Mouse (Mus musculus) stomach, embryonic 16.5 days (tissue): ENCODE results near the gene Gstp2. TPM values are rescaled to one million over a fixed set of nuclear protein-coding genes. Genes with fewer than 3 reads are reported as not detected.

Experiments used
- ATAC-seq: fragments of 200-750 bp; cut with Nextera tagmentation; 2 replicates; pipeline ENCODE4 v1.8.0; 2017; ENCODE audit warnings: moderate number of reproducible peaks, moderate TSS enrichment; ENCODE audit not compliant: insufficient read depth, low FRiP score
- H3K27ac ChIP-seq: fragments of 300-500 bp; sonication (generic); 2 replicates; pipeline ENCODE4 v1.5.1; 2014; ENCODE audit warnings: low read length
- H3K27me3 ChIP-seq: fragments of 300-500 bp; sonication (generic); 2 replicates; pipeline ENCODE4 v1.6.1; 2014; ENCODE audit warnings: low read length, control low read depth, mixed read lengths; ENCODE audit not compliant: control insufficient read depth, insufficient read depth
- H3K36me3 ChIP-seq: fragments of 300-500 bp; sonication (generic); 2 replicates; pipeline ENCODE4 v1.6.1; 2014; ENCODE audit warnings: low read length; ENCODE audit not compliant: control insufficient read depth, insufficient read depth
- H3K4me1 ChIP-seq: fragments of 300-500 bp; sonication (generic); 2 replicates; pipeline ENCODE4 v1.6.1; 2014; ENCODE audit warnings: low read length, control low read depth, mixed read lengths; ENCODE audit not compliant: control insufficient read depth, insufficient read depth
- H3K4me2 ChIP-seq: fragments of 300-500 bp; sonication (generic); 2 replicates; pipeline ENCODE4 v1.6.1; 2014; ENCODE audit warnings: low read depth, low read length, mixed read lengths
- H3K4me3 ChIP-seq: fragments of 300-500 bp; sonication (generic); replicated peaks from 2 replicates; pipeline ENCODE4 v1.5.1; 2014; ENCODE audit warnings: mild to moderate bottlenecking, low read length
- H3K9ac ChIP-seq: fragments of 300-500 bp; sonication (generic); 2 replicates; pipeline ENCODE4 v1.6.1; 2014; ENCODE audit warnings: low read length
- H3K9me3 ChIP-seq: fragments of 300-500 bp; sonication (generic); replicated peaks from 2 replicates; pipeline ENCODE4 v1.6.1; 2016; ENCODE audit warnings: low read length, control low read depth; ENCODE audit not compliant: control insufficient read depth
- whole genome bisulfite sequencing: fragments of 180-500 bp; shearing (Covaris S2); extraction: QIAGEN DNeasy Blood & Tissue Kit; methylation state at CpG from one replicate; pipeline ENCODE4 v1.1.7; 2014; 5-methylcytosine and 5-hydroxymethylcytosine counted together
- polyA plus RNA-seq: library from polyadenylated mRNA; unstranded; fragments of >200 nt; fragmentation: Nextera tagmentation; extraction: Ambion mirVana; gene quantifications from 2 replicates; pipeline ENCODE4 v1.2.1, GENCODE M21; 2015

The Gstp2 gene
- polyA plus RNA-seq, 1 experiment from 2014 or later: 28.7 TPM

DNA sequence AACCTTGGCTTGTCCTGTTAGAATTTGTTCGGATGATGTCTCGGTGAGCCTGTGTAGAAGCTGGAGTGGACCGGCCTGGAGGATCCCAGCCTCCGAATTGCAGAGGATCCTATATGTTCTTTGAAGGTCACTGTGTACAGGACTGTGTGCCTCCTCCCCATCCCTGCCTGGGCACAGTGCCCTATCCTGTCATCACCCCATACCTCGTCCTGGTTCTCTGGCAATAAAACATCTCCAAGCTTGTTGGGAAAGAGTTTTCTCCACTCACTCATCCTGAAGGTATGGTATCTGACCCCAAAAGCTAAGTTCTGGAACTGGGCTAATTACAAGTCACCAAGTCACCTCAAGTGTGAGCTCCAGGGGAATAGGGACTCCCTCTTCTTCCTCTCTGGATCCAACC lies 41.3 kb upstream of the Gstp2 start:
- H3K27ac ChIP-seq: no peak overlapping the region
- ATAC-seq: no peak
- H3K36me3 ChIP-seq: no peaks in the 10 kb centered on the region
- H3K27me3 ChIP-seq: no peaks in the 10 kb centered on the region
- no peak overlapping the region for H3K9ac ChIP-seq
- no peak overlapping the region for H3K4me3 ChIP-seq
- no peaks in the 10 kb centered on the region for H3K9me3 ChIP-seq
- no peak overlapping the region for H3K4me2 ChIP-seq
- H3K4me1 ChIP-seq: no peaks in the 10 kb centered on the region
- WGBS: 86% methylated on average over 5 of the region's 5 CpGs

DNA sequence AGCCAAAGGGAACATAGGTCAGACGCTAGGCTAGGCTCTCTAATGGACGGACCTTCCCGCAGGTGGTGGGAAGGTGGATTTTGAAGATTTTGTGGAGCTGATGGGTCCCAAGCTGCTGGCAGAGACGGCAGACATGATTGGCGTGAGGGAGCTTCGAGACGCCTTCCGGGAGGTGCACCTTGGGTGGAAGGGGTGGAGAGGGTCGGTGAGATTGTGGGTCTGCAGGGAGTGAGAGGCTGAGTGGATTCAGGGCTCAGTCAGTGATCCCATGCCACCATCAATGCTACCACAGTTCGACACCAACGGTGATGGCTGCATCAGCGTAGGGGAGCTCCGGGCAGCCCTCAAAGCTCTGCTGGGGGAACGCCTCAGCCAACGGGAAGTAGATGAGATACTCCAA lies 40.3 kb upstream of the Gstp2 start:
- Histone ChIP-seq H3K36me3 (no peaks in the 10 kb centered on the region), H3K27me3 (no peaks in the 10 kb centered on the region), H3K4me2 (no peak overlapping the region), H3K4me3 (no peak overlapping the region), H3K9me3 (no peaks in the 10 kb centered on the region), H3K9ac (no peak overlapping the region), H3K4me1 (no peaks in the 10 kb centered on the region), H3K27ac (no peak overlapping the region)
- ATAC-seq: no peak
- 86% methylated on average over 15 of the region's 15 CpGs for WGBS

DNA sequence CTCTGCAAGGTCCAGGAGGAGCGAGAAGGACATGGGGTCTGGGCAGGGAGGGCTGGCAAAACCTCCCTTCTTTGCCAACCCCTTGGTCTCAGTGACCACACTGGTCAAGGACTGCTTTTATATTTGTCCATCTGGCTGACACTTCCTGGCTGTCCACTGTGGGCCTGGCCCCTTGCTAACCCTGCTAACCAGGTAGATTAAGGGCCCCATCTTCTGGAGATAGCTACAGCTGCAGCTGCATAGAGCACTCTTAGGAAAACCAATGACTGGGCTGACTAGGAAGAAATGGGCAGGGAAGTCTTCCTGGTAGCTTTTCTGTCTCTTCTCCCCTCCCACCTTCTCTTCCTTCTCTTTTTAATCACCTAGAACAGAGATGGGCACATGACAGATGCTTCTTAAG lies 39.2 kb upstream of the Gstp2 start:
- H3K4me1 ChIP-seq: no peaks in the 10 kb centered on the region
- no peaks in the 10 kb centered on the region for H3K36me3 ChIP-seq
- H3K9ac ChIP-seq: no peak overlapping the region
- H3K4me3 ChIP-seq: no peak overlapping the region
- H3K27ac ChIP-seq: no peak overlapping the region
- H3K4me2 ChIP-seq: no peak overlapping the region
- H3K9me3 ChIP-seq: no peaks in the 10 kb centered on the region
- ATAC-seq: 0 out of 2 replicates have a peak, but pooled peaks have one; percentile 56
- H3K27me3 ChIP-seq: no peaks in the 10 kb centered on the region
- WGBS: 89% methylated on average over 1 of the region's 1 CpGs

DNA sequence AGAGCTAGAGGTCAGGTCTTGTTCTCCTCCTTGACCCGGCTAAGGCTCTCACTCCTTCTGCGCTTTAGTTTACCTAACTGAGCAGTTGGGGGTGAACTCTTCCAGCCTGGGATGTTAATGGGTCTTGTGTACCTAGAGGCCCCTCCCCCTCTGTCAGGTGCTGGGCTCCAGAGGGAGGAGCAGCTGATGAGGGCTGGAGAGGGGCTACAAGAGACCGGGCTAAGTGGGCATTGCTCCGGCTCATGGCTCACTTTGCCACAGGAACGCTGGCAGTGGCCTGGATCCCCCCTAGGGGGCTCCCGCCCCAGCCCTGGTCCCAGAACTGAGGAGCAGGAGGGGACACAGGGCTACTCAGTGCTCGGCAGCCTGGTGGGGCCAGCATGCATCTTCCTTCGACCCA lies 38.0 kb upstream of the Gstp2 start:
- Histone ChIP-seq H3K27ac (no peak overlapping the region), H3K4me3 (no peak overlapping the region), H3K27me3 (no peaks in the 10 kb centered on the region), H3K4me2 (no peak overlapping the region), H3K9ac (no peak overlapping the region), H3K9me3 (no peaks in the 10 kb centered on the region), H3K36me3 (no peaks in the 10 kb centered on the region), H3K4me1 (no peaks in the 10 kb centered on the region)
- ATAC-seq: no peak
- 21% methylated on average over 8 of the region's 8 CpGs for WGBS

DNA sequence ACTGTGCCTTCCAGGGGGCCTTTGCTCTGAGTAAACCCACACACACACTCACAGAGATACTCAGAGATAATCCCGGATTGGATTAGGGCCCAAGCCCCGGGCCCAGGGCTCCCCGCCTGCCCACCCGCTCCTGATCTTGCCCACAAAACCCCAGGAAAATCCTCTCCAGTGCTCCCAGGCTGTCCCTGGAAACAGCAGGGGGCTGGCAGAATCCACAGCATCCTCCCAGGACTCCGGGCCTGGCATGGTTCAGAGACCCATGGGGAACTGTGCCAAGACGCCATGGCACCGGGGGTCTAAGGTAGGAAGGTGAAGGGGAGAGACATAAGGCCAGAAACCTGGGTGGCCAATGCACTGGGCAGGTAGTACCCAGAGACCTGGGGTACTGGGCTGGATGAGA lies 37.5 kb upstream of the Gstp2 start:
- Histone ChIP-seq H3K4me3 (no peak overlapping the region), H3K27me3 (no peaks in the 10 kb centered on the region)

DNA sequence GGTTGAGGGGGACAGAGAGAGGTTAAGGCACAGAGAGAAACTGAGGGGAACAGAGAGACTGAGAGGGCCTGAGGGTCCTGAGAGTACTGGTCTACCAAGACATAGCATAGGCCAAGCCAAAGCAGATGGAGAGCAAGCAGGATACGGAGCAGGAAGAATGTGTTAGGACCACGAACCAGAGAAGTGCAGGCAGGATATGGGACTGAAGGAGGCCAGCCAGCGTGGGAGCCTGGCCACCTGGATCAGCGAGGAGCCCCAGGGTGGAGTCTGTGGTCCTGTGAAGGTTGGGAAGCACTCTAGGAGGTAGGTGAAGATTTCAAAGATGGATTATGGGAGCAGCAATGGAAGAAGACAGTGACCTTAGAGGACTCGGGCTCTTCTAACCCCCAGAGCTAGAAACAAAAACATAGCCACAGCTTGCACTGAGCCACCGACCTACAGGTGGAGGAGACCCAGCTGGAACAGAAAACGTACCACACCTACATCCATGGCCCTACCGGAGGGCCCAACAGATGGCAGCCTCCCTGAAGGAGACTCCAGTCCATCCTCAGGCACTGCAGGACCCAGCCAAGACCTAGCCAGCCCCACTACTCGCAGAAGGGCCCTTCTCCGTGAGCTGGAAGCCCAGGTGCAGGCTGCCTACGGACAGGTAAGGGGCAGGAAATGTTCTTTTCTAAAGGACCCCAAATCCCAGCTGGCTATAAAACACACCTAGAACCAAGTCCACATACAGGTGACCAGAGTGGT lies 36.6 kb upstream of the Gstp2 start:
- Histone ChIP-seq H3K4me1 (no peaks in the 10 kb centered on the region), H3K9ac (no peak overlapping the region), H3K27ac (no peak overlapping the region), H3K36me3 (no peaks in the 10 kb centered on the region), H3K27me3 (no peaks in the 10 kb centered on the region), H3K4me3 (no peak overlapping the region), H3K9me3 (no peaks in the 10 kb centered on the region), H3K4me2 (no peak overlapping the region)
- WGBS: 79% methylated on average over 11 of the region's 11 CpGs
- no peak for ATAC-seq

More for the DNA sequence above, 37.5 kb upstream of the Gstp2 start:
- H3K36me3 ChIP-seq: no peaks in the 10 kb centered on the region
- H3K4me2 ChIP-seq: no peak overlapping the region
- H3K27ac ChIP-seq: no peak overlapping the region
- H3K9ac ChIP-seq: no peak overlapping the region
- 88% methylated on average over 7 of the region's 7 CpGs for WGBS
- H3K9me3 ChIP-seq: no peaks in the 10 kb centered on the region
- ATAC-seq: no peak
- H3K4me1 ChIP-seq: no peaks in the 10 kb centered on the region

DNA sequence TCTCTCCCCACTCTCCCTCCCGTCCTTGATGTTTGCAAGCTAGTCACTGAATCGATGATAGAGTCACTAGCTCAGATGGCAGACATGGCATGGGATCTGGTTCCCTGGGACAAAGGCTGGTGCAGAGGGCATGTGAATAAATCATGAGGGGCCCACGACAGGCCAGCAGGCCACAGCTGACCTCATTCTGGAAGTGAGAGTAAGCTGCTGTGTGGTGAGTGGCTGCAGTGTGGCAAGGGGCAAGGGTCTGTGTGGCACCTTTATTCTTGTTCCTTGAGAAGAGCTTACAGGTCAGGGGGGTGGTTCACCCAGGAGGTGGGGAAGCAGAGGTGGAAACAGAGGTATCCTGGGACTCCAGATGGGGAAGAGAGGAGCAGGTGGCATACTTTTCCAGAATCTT lies 35.6 kb upstream of the Gstp2 start, which contains the start of gene Cabp2:
Gene Cabp2, plus strand, starts transcription at position 185 of the 400 bp plus-strand sequence.
- Histone ChIP-seq H3K36me3 (no peaks in the 10 kb centered on the region), H3K27ac (no peak within 1 kb of the TSS), H3K4me1 (no peaks in the 10 kb centered on the region), H3K9me3 (no peaks in the 10 kb centered on the region), H3K4me3 (no peak within 1 kb of the TSS), H3K27me3 (no peaks in the 10 kb centered on the region), H3K9ac (no peak within 1 kb of the TSS), H3K4me2 (no peak within 1 kb of the TSS)
- WGBS: 58% methylated on average over 3 of the region's 3 CpGs
- no peak for ATAC-seq

DNA sequence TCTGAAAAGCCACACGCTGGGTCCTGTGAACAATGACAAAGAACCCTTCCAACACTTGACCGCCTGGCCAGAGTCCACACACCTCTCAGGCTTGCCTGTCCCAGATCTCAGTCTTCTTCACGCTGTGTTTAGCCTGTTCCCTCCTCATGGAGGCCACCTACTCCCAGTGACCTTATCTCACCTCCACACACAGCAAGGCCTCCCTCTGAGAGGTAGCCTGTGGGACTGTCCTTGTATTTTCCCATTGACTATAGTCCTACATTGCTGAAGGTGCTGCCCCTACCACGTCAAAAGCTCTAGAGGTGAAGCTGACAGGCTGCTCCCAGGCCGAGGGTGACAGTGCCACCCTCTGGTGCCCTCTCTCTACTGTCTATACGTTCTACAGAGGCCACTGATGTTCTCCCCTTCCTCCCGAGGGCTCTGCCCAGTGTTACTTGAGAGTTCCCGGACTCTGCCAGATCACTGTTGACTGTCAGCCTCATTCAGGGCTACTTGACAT lies 34.7 kb upstream of the Gstp2 start:
- Histone ChIP-seq H3K9me3 (no peaks in the 10 kb centered on the region), H3K4me1 (no peaks in the 10 kb centered on the region), H3K27me3 (no peaks in the 10 kb centered on the region), H3K27ac (no peak overlapping the region), H3K9ac (no peak overlapping the region), H3K4me2 (no peak overlapping the region), H3K36me3 (no peaks in the 10 kb centered on the region), H3K4me3 (no peak overlapping the region)
- WGBS: 57% methylated on average over 8 of the region's 8 CpGs
- ATAC-seq: no peak

DNA sequence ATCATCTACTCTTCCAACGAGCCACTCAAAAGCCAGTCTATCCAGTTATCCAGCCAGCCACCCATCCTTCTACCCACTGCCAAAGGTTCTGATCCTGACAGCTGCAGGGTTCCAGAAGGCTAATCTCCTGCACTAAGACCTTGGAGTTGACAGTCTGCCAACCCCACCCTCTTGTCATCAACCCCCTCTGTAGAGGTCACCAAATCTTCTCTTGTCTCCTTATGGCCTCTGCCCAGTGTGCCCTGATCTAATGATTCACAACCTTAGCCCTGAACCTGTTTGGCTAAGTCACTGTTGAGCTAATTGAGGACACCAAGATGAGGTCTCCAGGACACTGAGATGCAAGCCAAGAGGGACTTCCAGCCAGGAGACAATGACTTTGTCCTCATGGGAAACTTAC lies 33.8 kb upstream of the Gstp2 start:
- Histone ChIP-seq H3K9ac (no peak overlapping the region), H3K4me1 (no peaks in the 10 kb centered on the region), H3K4me3 (no peak overlapping the region), H3K27ac (no peak overlapping the region), H3K4me2 (no peak overlapping the region), H3K36me3 (no peaks in the 10 kb centered on the region), H3K9me3 (no peaks in the 10 kb centered on the region), H3K27me3 (no peaks in the 10 kb centered on the region)
- WGBS: 79% methylated on average over 1 of the region's 1 CpGs
- ATAC-seq: no peak
